Mouse (Mus musculus): ENCODE results near the gene Sh3bp5l.

DNA sequence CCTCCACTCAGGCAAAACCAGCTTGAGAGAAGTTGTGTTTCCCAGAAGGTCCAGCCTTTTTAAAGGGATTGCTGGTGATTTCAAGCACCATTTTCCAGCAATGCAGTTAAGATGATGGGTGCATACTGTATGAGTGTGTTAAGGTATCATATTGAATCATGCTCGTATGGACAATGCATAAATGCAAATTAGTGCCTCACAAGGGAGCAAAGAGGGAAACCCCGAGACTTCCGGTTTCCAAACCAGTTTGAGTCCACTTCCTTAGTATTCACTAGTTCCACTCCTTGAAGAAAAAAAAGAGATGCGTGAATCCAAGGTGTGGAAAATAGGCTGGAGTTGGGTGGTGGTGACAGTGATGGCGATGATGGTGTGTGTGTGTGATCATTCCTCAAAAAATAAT lies 48.0 kb upstream of the Sh3bp5l start:
- TF ChIP-seq POLR2A (IDR thresholded peaks at IDR 0.05; ENCODE audit: borderline replicate concordance, insufficient read depth, low read length), result no peak
- no peak for TF ChIP-seq CTCF (IDR thresholded peaks at IDR 0.05; ENCODE audit: borderline replicate concordance, insufficient read depth, low read depth, low read length)

All from cerebellum, adult 2 months (tissue).